Mouse (Mus musculus) lung, adult 2 months (tissue): ENCODE data around the gene Olfr615.

Source experiments
- CTCF ChIP-seq: fragments of 200-500 bp; IDR thresholded peaks from 2 replicates; pipeline ENCODE4 v1.5.1; 2011; ENCODE audit warnings: mild to moderate bottlenecking, low read length, control low read depth; ENCODE audit not compliant: insufficient read depth
- POLR2A ChIP-seq: fragments of 200-500 bp; IDR thresholded peaks from 2 replicates; pipeline ENCODE4 v1.6.1; 2011; ENCODE audit warnings: low read depth, mild to moderate bottlenecking, control low read depth, low read length, borderline replicate concordance; ENCODE audit errors: extremely low read depth

GRCm38 (mm10) chr7:103612434-103612833 is 56.6 kb downstream of the Olfr615 start, which contains the start of gene Olfr620:
- TF ChIP-seq CTCF = no peak
- TF ChIP-seq POLR2A = no peak
